Mouse (Mus musculus): Measurements from ENCODE around the gene Cirbp.

The Cirbp gene

GRCm38 (mm10) chr10:80149291-80150225 is 16.2 kb upstream of the Cirbp start:
- DNase-seq (ENCODE audit: low spot score in 2 of 2) = peak; percentile 98

GRCm38 (mm10) chr10:80150226-80151210 is 15.3 kb upstream of the Cirbp start:
- peak; percentile 81 to 83 for DNase-seq (ENCODE audit: low spot score in 2 of 2)

GRCm38 (mm10) chr10:80151211-80152034 is 14.4 kb upstream of the Cirbp start:
- DNase-seq (ENCODE audit: low spot score in 2 of 2) = peak; percentile 84 to 87

GRCm38 (mm10) chr10:80152071-80152872 is 13.5 kb upstream of the Cirbp start:
- peak; percentile 61 to 62 for DNase-seq (ENCODE audit: low spot score in 2 of 2)

GRCm38 (mm10) chr10:80152873-80153260 is 12.9 kb upstream of the Cirbp start:
- peak; percentile 70 to 76 for DNase-seq (ENCODE audit: low spot score in 2 of 2)

GRCm38 (mm10) chr10:80153713-80154112 is 12.1 kb upstream of the Cirbp start:
- no peak for DNase-seq (ENCODE audit: low spot score in 2 of 2)

GRCm38 (mm10) chr10:80154384-80154783 is 11.4 kb upstream of the Cirbp start:
- DNase-seq (ENCODE audit: low spot score in 2 of 2) = no peak

GRCm38 (mm10) chr10:80155277-80155676 is 10.5 kb upstream of the Cirbp start:
- no peak for DNase-seq (ENCODE audit: low spot score in 2 of 2)

- peak in 1 of 2 experiments; percentile 17 for DNase-seq (ENCODE audit: low spot score in 2 of 2)
Measured at GRCm38 (mm10) chr10:80156002-80156751, 9.6 kb upstream of the Cirbp start.

- DNase-seq (ENCODE audit: low spot score in 2 of 2) = no peak
Measured at GRCm38 (mm10) chr10:80156752-80157053, 9.1 kb upstream of the Cirbp start.

- peak in 1 of 2 experiments; percentile 18 for DNase-seq (ENCODE audit: low spot score in 2 of 2)
Measured at GRCm38 (mm10) chr10:80157141-80157929, 8.4 kb upstream of the Cirbp start.

GRCm38 (mm10) chr10:80158307-80158986 is 7.3 kb upstream of the Cirbp start:
- peak; percentile 84 to 87 for DNase-seq (ENCODE audit: low spot score in 2 of 2)

GRCm38 (mm10) chr10:80159021-80159560 is 6.7 kb upstream of the Cirbp start:
- DNase-seq (ENCODE audit: low spot score in 2 of 2) = peak; percentile 80 to 83

- peak; percentile 100 for DNase-seq (ENCODE audit: low spot score in 2 of 2)
Measured at GRCm38 (mm10) chr10:80159561-80160454, 6.0 kb upstream of the Cirbp start.

GRCm38 (mm10) chr10:80160455-80161371 is 5.1 kb upstream of the Cirbp start:
- DNase-seq (ENCODE audit: low spot score in 2 of 2) = peak; percentile 74 to 75

Data from spleen, postnatal 36 days (tissue).